Mouse (Mus musculus): ENCODE data around the gene Kif26a.

Gene Kif26a

GRCm38 (mm10) chr12:112164840-112165219 is 18.8 kb downstream of the Kif26a start:
- no peak for DNase-seq (ENCODE audit: low spot score in 2 of 2)

GRCm38 (mm10) chr12:112169240-112169639 is 23.2 kb downstream of the Kif26a start:
- DNase-seq (ENCODE audit: low spot score in 2 of 2) = no peak

GRCm38 (mm10) chr12:112170671-112171574 is 24.9 kb downstream of the Kif26a start:
- DNase-seq (ENCODE audit: low spot score in 2 of 2) = no peak

- no peak for DNase-seq (ENCODE audit: low spot score in 2 of 2)
Measured at GRCm38 (mm10) chr12:112171657-112172056, 25.6 kb downstream of the Kif26a start.

GRCm38 (mm10) chr12:112172214-112172613 is 26.2 kb downstream of the Kif26a start:
- DNase-seq (ENCODE audit: low spot score in 2 of 2) = no peak

GRCm38 (mm10) chr12:112177679-112178078 is 31.7 kb downstream of the Kif26a start:
- no peak for DNase-seq (ENCODE audit: low spot score in 2 of 2)

- DNase-seq (ENCODE audit: low spot score in 2 of 2) = no peak
Measured at GRCm38 (mm10) chr12:112179687-112180086, 33.7 kb downstream of the Kif26a start.

GRCm38 (mm10) chr12:112181921-112182608 is 36.1 kb downstream of the Kif26a start:
- no peak for DNase-seq (ENCODE audit: low spot score in 2 of 2)

- DNase-seq (ENCODE audit: low spot score in 2 of 2) = no peak
Measured at GRCm38 (mm10) chr12:112182609-112182955, 36.6 kb downstream of the Kif26a start.

GRCm38 (mm10) chr12:112183675-112184074 is 37.7 kb downstream of the Kif26a start:
- no peak for DNase-seq (ENCODE audit: low spot score in 2 of 2)

GRCm38 (mm10) chr12:112184390-112184789 is 38.4 kb downstream of the Kif26a start:
- DNase-seq (ENCODE audit: low spot score in 2 of 2) = no peak

GRCm38 (mm10) chr12:112186899-112187298 is 40.9 kb downstream of the Kif26a start:
- DNase-seq (ENCODE audit: low spot score in 2 of 2) = no peak

- DNase-seq (ENCODE audit: low spot score in 2 of 2) = peak in 1 of 2 experiments; percentile 41
Measured at GRCm38 (mm10) chr12:112191753-112192152, 45.7 kb downstream of the Kif26a start.

GRCm38 (mm10) chr12:112195019-112195418 is 49.0 kb downstream of the Kif26a start:
- no peak for DNase-seq (ENCODE audit: low spot score in 2 of 2)

GRCm38 (mm10) chr12:112196562-112196961 is 50.6 kb downstream of the Kif26a start:
- DNase-seq (ENCODE audit: low spot score in 2 of 2) = no peak

GRCm38 (mm10) chr12:112199363-112199762 is 53.4 kb downstream of the Kif26a start:
- no peak for DNase-seq (ENCODE audit: low spot score in 2 of 2)

GRCm38 (mm10) chr12:112200045-112200444 is 54.0 kb downstream of the Kif26a start:
- no peak for DNase-seq (ENCODE audit: low spot score in 2 of 2)

- no peak for DNase-seq (ENCODE audit: low spot score in 2 of 2)
Measured at GRCm38 (mm10) chr12:112207163-112207562, 61.2 kb downstream of the Kif26a start.

GRCm38 (mm10) chr12:112207734-112208133 is 61.7 kb downstream of the Kif26a start:
- DNase-seq (ENCODE audit: low spot score in 2 of 2) = no peak

- no peak for DNase-seq (ENCODE audit: low spot score in 2 of 2)
Measured at GRCm38 (mm10) chr12:112210622-112211021, 64.6 kb downstream of the Kif26a start.

GRCm38 (mm10) chr12:112214441-112214857 is 68.4 kb downstream of the Kif26a start:
- DNase-seq (ENCODE audit: low spot score in 2 of 2) = no peak

- DNase-seq (ENCODE audit: low spot score in 2 of 2) = no peak
Measured at GRCm38 (mm10) chr12:112215545-112215944, 69.5 kb downstream of the Kif26a start.

- DNase-seq (ENCODE audit: low spot score in 2 of 2) = no peak
Measured at GRCm38 (mm10) chr12:112217021-112217420, 71.0 kb downstream of the Kif26a start.
